Mouse (Mus musculus) forebrain, embryonic 11.5 days (tissue): ENCODE measurements at regions not wholly inside any gene's neighbourhood (a gene's known extent, or its start where the extent isn't known, plus 50 kb on each side); places are given as distances from the start of the nearest gene placed in this dataset.

Experiments used
- ATAC-seq: fragments of 200-750 bp; cut with Nextera tagmentation; replicated peaks from 2 replicates; pipeline ENCODE4 v1.8.0; 2017; ENCODE audit warnings: moderate TSS enrichment; ENCODE audit not compliant: low FRiP score
- DNase-seq: peaks from one replicate; pipeline ENCODE4 v3.0.0-alpha.2; 2017; ENCODE audit warnings: low spot score
- H3K27ac ChIP-seq: fragments of 300-500 bp; sonication (generic); 2 replicates; pipeline ENCODE4 v1.5.1; 2014; ENCODE audit warnings: low read depth, low read length
- H3K27me3 ChIP-seq: fragments of 300-500 bp; sonication (generic); 2 replicates; pipeline ENCODE4 v1.6.1; 2014; ENCODE audit warnings: mild to moderate bottlenecking, low read length, mixed read lengths; ENCODE audit not compliant: control insufficient read depth, insufficient read depth
- H3K36me3 ChIP-seq: fragments of 300-500 bp; sonication (generic); 2 replicates; pipeline ENCODE4 v1.6.1; 2014; ENCODE audit warnings: mild to moderate bottlenecking, low read length, moderate library complexity, mixed read lengths; ENCODE audit not compliant: control insufficient read depth, insufficient read depth
- H3K4me1 ChIP-seq: fragments of 300-500 bp; sonication (generic); replicated peaks from 2 replicates; pipeline ENCODE4 v1.6.1; 2014; ENCODE audit warnings: low read length, mixed read lengths; ENCODE audit not compliant: control insufficient read depth, insufficient read depth
- H3K4me2 ChIP-seq: fragments of 300-500 bp; sonication (generic); 2 replicates; pipeline ENCODE4 v1.6.1; 2014; ENCODE audit warnings: low read depth, mild to moderate bottlenecking, low read length, moderate library complexity, mixed read lengths; ENCODE audit not compliant: severe bottlenecking
- H3K4me3 ChIP-seq: fragments of 300-500 bp; sonication (generic); 2 replicates; pipeline ENCODE4 v1.5.1; 2014; ENCODE audit warnings: low read depth, low read length
- H3K9ac ChIP-seq: fragments of 300-500 bp; sonication (generic); 2 replicates; pipeline ENCODE4 v1.6.1; 2014; ENCODE audit warnings: low read length
- H3K9me3 ChIP-seq: fragments of 300-500 bp; sonication (generic); 2 replicates; pipeline ENCODE4 v1.6.1; 2016; ENCODE audit warnings: low read length, mixed read lengths; ENCODE audit not compliant: control insufficient read depth
- WGBS: fragments of 180-500 bp; shearing (Covaris S2); extraction: QIAGEN DNeasy Blood & Tissue Kit; methylation state at CpG from one replicate; pipeline ENCODE4 v1.1.7; 2014; 5-methylcytosine and 5-hydroxymethylcytosine counted together

- Histone ChIP-seq H3K9ac (no peak overlapping the region), H3K27ac (no peak overlapping the region), H3K4me1 (no peaks in the 10 kb centered on the region; the same call in 1 of the 2 replicates), H3K9me3 (no peaks in the 10 kb centered on the region), H3K4me2 (no peak overlapping the region), H3K36me3 (no peaks in the 10 kb centered on the region), H3K4me3 (no peak overlapping the region), H3K27me3 (no peaks in the 10 kb centered on the region)
- ATAC-seq (no peak), DNase-seq (no peak)
- WGBS, result 85% methylated on average over 4 of the region's 4 CpGs
Observed at GRCm38 (mm10) chr16:77537351-77537750, 64.5 kb downstream of the Gm11146 start.

GRCm38 (mm10) chr16:77536746-77537145, 65.1 kb downstream of the Gm11146 start:
- H3K4me1 ChIP-seq, result no peaks in the 10 kb centered on the region; the same call in 1 of the 2 replicates
- H3K4me2 ChIP-seq, result peak overlapping the region; percentile 2; the same call in 1 of the 2 replicates
- WGBS, result 69% methylated on average over 10 of the region's 10 CpGs
- peak; percentile 69 for ATAC-seq
- no peak overlapping the region for H3K9ac ChIP-seq
- H3K27me3 ChIP-seq, result no peaks in the 10 kb centered on the region
- H3K27ac ChIP-seq, result peak overlapping the region; percentile 66
- DNase-seq, result no peak
- H3K36me3 ChIP-seq, result no peaks in the 10 kb centered on the region
- H3K4me3 ChIP-seq, result no peak overlapping the region
- H3K9me3 ChIP-seq, result no peaks in the 10 kb centered on the region

- Histone ChIP-seq H3K4me2 (peak overlapping the region; percentile 2; the same call in 1 of the 2 replicates), H3K4me3 (no peak overlapping the region), H3K4me1 (no peaks in the 10 kb centered on the region; the same call in 1 of the 2 replicates), H3K36me3 (no peaks in the 10 kb centered on the region), H3K9ac (no peak overlapping the region), H3K9me3 (no peaks in the 10 kb centered on the region), H3K27ac (peak overlapping the region; percentile 66), H3K27me3 (no peaks in the 10 kb centered on the region)
- ATAC-seq (0 out of 2 replicates have a peak, but pooled peaks have one; percentile 57), DNase-seq (no peak)
- WGBS, result 65% methylated on average over 6 of the region's 6 CpGs
Observed at GRCm38 (mm10) chr16:77536314-77536713, 65.6 kb downstream of the Gm11146 start.

- H3K27ac ChIP-seq, result no peak overlapping the region
- H3K4me2 ChIP-seq, result no peak overlapping the region
- DNase-seq, result no peak
- 81% methylated on average over 3 of the region's 3 CpGs for WGBS
- H3K4me1 ChIP-seq, result no peaks in the 10 kb centered on the region; the same call in 1 of the 2 replicates
- no peaks in the 10 kb centered on the region for H3K36me3 ChIP-seq
- H3K9ac ChIP-seq, result no peak overlapping the region
- H3K27me3 ChIP-seq, result no peaks in the 10 kb centered on the region
- no peak for ATAC-seq
- H3K4me3 ChIP-seq, result no peak overlapping the region
- no peaks in the 10 kb centered on the region; the same call in 1 of the 2 replicates for H3K9me3 ChIP-seq
Observed at GRCm38 (mm10) chr16:77535021-77535420, 66.9 kb downstream of the Gm11146 start.

- 87% methylated on average over 10 of the region's 10 CpGs for WGBS
Observed at GRCm38 (mm10) chr16:77531596-77531995, 70.3 kb downstream of the Gm11146 start.

GRCm38 (mm10) chr16:77527951-77528350, 73.9 kb downstream of the Gm11146 start:
- no peak for DNase-seq
- 88% methylated on average over 1 of the region's 1 CpGs for WGBS
- no peaks in the 10 kb centered on the region for H3K27me3 ChIP-seq
- ATAC-seq, result no peak
- H3K27ac ChIP-seq, result no peak overlapping the region
- H3K9ac ChIP-seq, result no peak overlapping the region
- no peaks in the 10 kb centered on the region for H3K36me3 ChIP-seq
- no peaks in the 10 kb centered on the region; the same call in 1 of the 2 replicates for H3K9me3 ChIP-seq
- no peak overlapping the region for H3K4me3 ChIP-seq
- H3K4me1 ChIP-seq, result no peaks in the 10 kb centered on the region
- no peak overlapping the region for H3K4me2 ChIP-seq

More at GRCm38 (mm10) chr16:77531596-77531995, 70.3 kb downstream of the Gm11146 start:
- no peak for DNase-seq
- ATAC-seq, result no peak
- H3K4me3 ChIP-seq, result no peak overlapping the region
- no peaks in the 10 kb centered on the region; the same call in 1 of the 2 replicates for H3K4me1 ChIP-seq
- no peaks in the 10 kb centered on the region for H3K27me3 ChIP-seq
- H3K36me3 ChIP-seq, result no peaks in the 10 kb centered on the region
- H3K9ac ChIP-seq, result no peak overlapping the region
- H3K9me3 ChIP-seq, result no peaks in the 10 kb centered on the region; the same call in 1 of the 2 replicates
- no peak overlapping the region for H3K27ac ChIP-seq
- no peak overlapping the region for H3K4me2 ChIP-seq

GRCm38 (mm10) chr16:77514606-77515005, 87.3 kb downstream of the Gm11146 start:
- Histone ChIP-seq H3K36me3 (no peaks in the 10 kb centered on the region), H3K4me1 (no peaks in the 10 kb centered on the region), H3K4me3 (no peak overlapping the region), H3K4me2 (no peak overlapping the region), H3K27ac (no peak overlapping the region), H3K9ac (no peak overlapping the region), H3K27me3 (no peaks in the 10 kb centered on the region), H3K9me3 (no peaks in the 10 kb centered on the region)
- DNase-seq (no peak), ATAC-seq (no peak)
- WGBS, result 80% methylated on average over 3 of the region's 3 CpGs

GRCm38 (mm10) chr16:77503556-77503955, 98.3 kb downstream of the Gm11146 start:
- H3K27ac ChIP-seq, result no peak overlapping the region
- H3K4me2 ChIP-seq, result no peak overlapping the region
- no peak for ATAC-seq
- no peaks in the 10 kb centered on the region for H3K27me3 ChIP-seq
- 76% methylated on average over 5 of the region's 5 CpGs for WGBS
- H3K4me1 ChIP-seq, result no peaks in the 10 kb centered on the region
- no peaks in the 10 kb centered on the region; the same call in 1 of the 2 replicates for H3K9me3 ChIP-seq
- H3K4me3 ChIP-seq, result no peak overlapping the region
- H3K36me3 ChIP-seq, result no peaks in the 10 kb centered on the region
- no peak overlapping the region for H3K9ac ChIP-seq
- no peak for DNase-seq

- DNase-seq (no peak), ATAC-seq (no peak)
- no peaks in the 10 kb centered on the region; the same call in 1 of the 2 replicates for H3K9me3 ChIP-seq
- H3K27me3 ChIP-seq, result no peaks in the 10 kb centered on the region
- no peaks in the 10 kb centered on the region for H3K36me3 ChIP-seq
- no peaks in the 10 kb centered on the region for H3K4me1 ChIP-seq
- WGBS, result 87% methylated on average over 5 of the region's 5 CpGs
- H3K4me2 ChIP-seq, result no peak overlapping the region
- no peak overlapping the region for H3K27ac ChIP-seq
- no peak overlapping the region for H3K9ac ChIP-seq
- no peak overlapping the region for H3K4me3 ChIP-seq
Observed at GRCm38 (mm10) chr16:77502916-77503315, 99.0 kb downstream of the Gm11146 start.
